Mouse (Mus musculus) heart, postnatal 0 days (tissue): ENCODE results near the gene Gchfr.

ENCODE experiments used
- CTCF ChIP-seq: IDR thresholded peaks from 2 replicates; pipeline ENCODE4 v1.5.1; 2016; ENCODE audit warnings: antibody characterized with exemption, control low read depth, low read depth
- EP300 ChIP-seq: IDR thresholded peaks from 2 replicates; pipeline ENCODE4 v1.6.1; 2016; ENCODE audit warnings: antibody characterized with exemption, low read depth

GRCm38 (mm10) chr2:119175614-119176013 is 8.0 kb downstream of the Gchfr start:
- no peak for TF ChIP-seq CTCF
- TF ChIP-seq EP300, result no peak
